31 mouse cellular contexts compared by ENCODE assay signal in genomic region chr9:103274819-103275218, GRCm38 (mm10). TPM values are rescaled to one million over a fixed set of nuclear protein-coding genes. Genes with fewer than 3 reads are reported as not detected.
DNase-seq lines count a peak whose midpoint lies in the region; ATAC-seq and TF ChIP-seq lines count a peak whose summit lies in the region.
"Had no signal": no experiment of that assay in that cellular context is flagged by ENCODE, and none has a peak within 500 bp of the region (broad histone marks: within the 10 kb centered on the region; RNA-seq: fewer than 3 reads in every experiment).

No protein-coding gene starts in this region.

- 67% methylated on average over 8 of the region's 8 CpGs for WGBS in liver, embryonic 14.5 days (ENCODE audit: insufficient replicate concordance)
- WGBS in lung, adult 2 months = 73% methylated on average over 8 of the region's 8 CpGs
- 88% methylated on average over 8 of the region's 8 CpGs for WGBS in kidney, adult 2 months

- peaks cover 43% of the 10 kb centered on the region for H3K36me3 ChIP-seq in liver, embryonic 14.5 days (replicated peaks; ENCODE audit: control insufficient read depth, insufficient read depth, low read depth)
- no peaks in the 10 kb centered on the region for H3K36me3 ChIP-seq in kidney, adult 2 months (ENCODE audit: control insufficient read depth, insufficient read depth, low read length)
- H3K36me3 ChIP-seq: embryonic facial prominence, embryonic 13.5 days; forebrain, embryonic 10.5 days; heart, embryonic 12.5 days; midbrain, embryonic 13.5 days had no signal

- H3K9ac ChIP-seq in liver, embryonic 14.5 days (replicated peaks) = no peak overlapping the region
- H3K9ac ChIP-seq: embryonic facial prominence, embryonic 13.5 days; forebrain, postnatal 0 days; heart, embryonic 12.5 days; hindbrain, embryonic 14.5 days; midbrain, embryonic 13.5 days had no signal

- H3K27ac ChIP-seq in liver, embryonic 14.5 days = no peak overlapping the region
- H3K27ac ChIP-seq in kidney, adult 2 months (ENCODE audit: insufficient read depth, low read depth, low read length) = no peak overlapping the region
- H3K27ac ChIP-seq: embryonic facial prominence, embryonic 13.5 days; forebrain, embryonic 10.5 days; hindbrain, embryonic 14.5 days; macrophage; midbrain, embryonic 13.5 days had no signal

- H3K4me2 ChIP-seq in liver, embryonic 14.5 days (ENCODE audit: low read depth) = no peak overlapping the region
- H3K4me2 ChIP-seq: embryonic facial prominence, embryonic 13.5 days; heart, embryonic 12.5 days; hindbrain, embryonic 14.5 days; midbrain, embryonic 13.5 days had no signal

- no peaks in the 10 kb centered on the region for H3K27me3 ChIP-seq in liver, embryonic 14.5 days (ENCODE audit: control insufficient read depth, insufficient read depth, low read length)
- no peaks in the 10 kb centered on the region for H3K27me3 ChIP-seq in kidney, adult 2 months (replicated peaks; ENCODE audit: control insufficient read depth, insufficient read depth, low read length)
- H3K27me3 ChIP-seq: embryonic facial prominence, embryonic 13.5 days; heart, embryonic 12.5 days; midbrain, embryonic 13.5 days had no signal

- peak; percentile 19 for DNase-seq in adrenal gland, adult 2 months
- DNase-seq in adrenal gland, adult 8-10 months = no peak
- peak; percentile 48 for DNase-seq in liver
- DNase-seq in liver, embryonic 14.5 days (ENCODE audit: low read depth in 3 of 3, low spot score in 3 of 3) = no peak
- DNase-seq in yolk sac, embryonic 10.5 days (ENCODE audit: low spot score) = peak; percentile 72
- no peak for DNase-seq in lung, adult 2 months
- DNase-seq in kidney, adult 2 months = no peak
- DNase-seq: cerebellum, adult 9-11 months; embryo, embryonic 11 days; forebrain, postnatal 0 days; gastrocnemius, postnatal 14 days; kidney, postnatal 14 days; layer of hippocampus, adult 9-11 months; lung, adult 18-20 months; lung, postnatal 10 days; retina, postnatal 1 day; right cerebral cortex, postnatal 14 days had no signal

- peaks cover 16% of the 10 kb centered on the region in 2 experiments for H3K4me1 ChIP-seq in liver, embryonic 14.5 days (replicated peaks; ENCODE audit: control insufficient read depth in 2 of 2, insufficient read depth in 2 of 2, low read length in 1 of 2)
- H3K4me1 ChIP-seq in lung, adult 2 months (ENCODE audit: control insufficient read depth, insufficient read depth, low read length) = no peaks in the 10 kb centered on the region
- H3K4me1 ChIP-seq in kidney, adult 2 months (ENCODE audit: control insufficient read depth, insufficient read depth, low read length) = no peaks in the 10 kb centered on the region
- H3K4me1 ChIP-seq: embryonic facial prominence, embryonic 13.5 days; heart, embryonic 12.5 days; midbrain, embryonic 13.5 days had no signal

- no peak for TF ChIP-seq EP300 in liver, embryonic 14.5 days (IDR thresholded peaks at IDR 0.05; ENCODE audit: low read depth)

- no peak for TF ChIP-seq CTCF in liver, embryonic 14.5 days (IDR thresholded peaks at IDR 0.05; ENCODE audit: low read depth)
- TF ChIP-seq CTCF in lung, adult 2 months (IDR thresholded peaks at IDR 0.05; ENCODE audit: insufficient read depth, low read length) = no peak
- TF ChIP-seq CTCF in kidney, adult 2 months (conservative IDR thresholded peaks at IDR 0.05; ENCODE audit: insufficient read depth, insufficient read length, low read depth, low read length) = no peak

- H3K9me3 ChIP-seq in liver, embryonic 14.5 days (ENCODE audit: control insufficient read depth, low read length) = no peaks in the 10 kb centered on the region
- H3K9me3 ChIP-seq: embryonic facial prominence, embryonic 13.5 days; forebrain, embryonic 10.5 days; heart, embryonic 12.5 days; midbrain, embryonic 13.5 days had no signal

- no peak overlapping the region for H3K4me3 ChIP-seq in liver, embryonic 14.5 days (ENCODE audit: insufficient read depth in 1 of 2, low read depth in 2 of 2, low read length in 2 of 2)
- H3K4me3 ChIP-seq in lung, adult 2 months (replicated peaks; ENCODE audit: extremely low read depth, low read depth, low read length) = no peak overlapping the region
- no peak overlapping the region for H3K4me3 ChIP-seq in kidney, adult 2 months (ENCODE audit: insufficient read depth, low read depth, low read length)
- H3K4me3 ChIP-seq: embryonic facial prominence, embryonic 13.5 days; forebrain, embryonic 10.5 days; heart, embryonic 12.5 days; midbrain, embryonic 13.5 days had no signal

- peak; percentile 25; the same call in 1 of the 2 replicates for ATAC-seq in liver, embryonic 14.5 days (ENCODE audit: insufficient read depth)
- ATAC-seq: forebrain, postnatal 0 days; intestine, postnatal 0 days; midbrain, embryonic 13.5 days; Patski had no signal

- no peak for TF ChIP-seq POLR2A in lung, adult 2 months (IDR thresholded peaks at IDR 0.05; ENCODE audit: borderline replicate concordance, extremely low read depth, low read depth, low read length)
- no peak for TF ChIP-seq POLR2A in kidney, adult 2 months (IDR thresholded peaks at IDR 0.05; ENCODE audit: low read depth, low read length)

RNA-seq across cellular contexts. Expression of gene 1300017J02Rik, which starts 30.1 kb away (rescaled TPM):
- total RNA-seq in adrenal gland, adult 2 months (2021) = 1 to 10 TPM in 1 of 2 experiments, not detected in 1; 1.5 TPM
- polyA plus RNA-seq in adrenal gland, adult 2 months (2012; rRNA removed) = 0.24 TPM in 1 of 2 replicates, not detected in the other
- 1 to 10 TPM in 2 of 4 experiments, under 1 TPM in 1, not detected in 1; 0.56 to 1.6 (median 1.3) TPM for total RNA-seq in adrenal gland, adult 8-10 months (2022)
- polyA plus RNA-seq in liver, embryonic 14.5 days (2012; rRNA removed) = 32.4 and 42.2 TPM in 2 replicates
- 43.0 and 43.4 TPM in 2 replicates for polyA plus RNA-seq in liver, embryonic 14.5 days (2014; fragmentation: Nextera tagmentation; extraction: Ambion mirVana)
- 0.07 and 0.26 TPM in 2 replicates for polyA plus RNA-seq in lung, adult 2 months (2012; rRNA removed)
- polyA plus RNA-seq in kidney, adult 2 months (2012; rRNA removed) = 0.05 and 0.08 TPM in 2 replicates
- total RNA-seq: granulocyte monocyte progenitor cell, adult 5-6 weeks had no signal
- polyA plus RNA-seq: macrophage; stomach, embryonic 14.5 days had no signal

RNA-seq across cellular contexts. Expression of gene Topbp1, which starts 30.2 kb away (rescaled TPM):
- total RNA-seq in adrenal gland, adult 2 months (2021) = 10 to 100 TPM; 23.2 to 28.9 TPM
- polyA plus RNA-seq in adrenal gland, adult 2 months (2012; rRNA removed) = 5.5 and 8.6 TPM in 2 replicates
- 10 to 100 TPM; 27.8 to 31.7 (median 29.8) TPM for total RNA-seq in adrenal gland, adult 8-10 months (2022)
- polyA plus RNA-seq in liver, embryonic 14.5 days (2012; rRNA removed) = 25.9 and 43.3 TPM in 2 replicates
- 36.4 and 42.5 TPM in 2 replicates for polyA plus RNA-seq in liver, embryonic 14.5 days (2014; fragmentation: Nextera tagmentation; extraction: Ambion mirVana)
- 7.0 and 8.0 TPM in 2 replicates for polyA plus RNA-seq in lung, adult 2 months (2012; rRNA removed)
- 4.4 and 4.7 TPM in 2 replicates for polyA plus RNA-seq in kidney, adult 2 months (2012; rRNA removed)

RNA-seq across cellular contexts. Expression of gene Trf, which starts 44.6 kb away (rescaled TPM):
- total RNA-seq in adrenal gland, adult 2 months (2021) = 100 to 1,000 TPM; 241 to 278 TPM
- 430 and 1,156 TPM in 2 replicates for polyA plus RNA-seq in adrenal gland, adult 2 months (2012; rRNA removed)
- 100 to 1,000 TPM; 104 to 194 (median 130) TPM for total RNA-seq in adrenal gland, adult 8-10 months (2022)
- 1,880 and 2,444 TPM in 2 replicates for polyA plus RNA-seq in liver, embryonic 14.5 days (2012; rRNA removed)
- polyA plus RNA-seq in liver, embryonic 14.5 days (2014; fragmentation: Nextera tagmentation; extraction: Ambion mirVana) = 4,893 and 4,971 TPM in 2 replicates
- polyA plus RNA-seq in lung, adult 2 months (2012; rRNA removed) = 569 and 855 TPM in 2 replicates
- 147 TPM in 2 replicates for polyA plus RNA-seq in kidney, adult 2 months (2012; rRNA removed)
- total RNA-seq: MEL had no signal
- polyA plus RNA-seq: Patski had no signal

RNA-seq across cellular contexts. Expression of gene Gm20425, which starts 44.7 kb away (rescaled TPM):
- total RNA-seq in adrenal gland, adult 2 months (2021) = 10 to 100 TPM; 13.3 to 20.2 TPM
- 0.06 TPM in 1 of 2 replicates, not detected in the other for polyA plus RNA-seq in adrenal gland, adult 2 months (2012; rRNA removed)
- 10 to 100 TPM; 14.1 to 20.5 (median 17.7) TPM for total RNA-seq in adrenal gland, adult 8-10 months (2022)
- polyA plus RNA-seq in liver, embryonic 14.5 days (2012; rRNA removed) = 0.16 and 0.27 TPM in 2 replicates
- polyA plus RNA-seq in liver, embryonic 14.5 days (2014; fragmentation: Nextera tagmentation; extraction: Ambion mirVana) = 1.7 and 4.2 TPM in 2 replicates
- polyA plus RNA-seq in lung, adult 2 months (2012; rRNA removed) = 0.08 and 0.27 TPM in 2 replicates
- polyA plus RNA-seq in kidney, adult 2 months (2012; rRNA removed) = not detected in 2 replicates
- total RNA-seq: forebrain, postnatal 0 days; hematopoietic stem cell, adult 5-6 weeks; megakaryocyte-erythroid progenitor cell, adult 5-6 weeks; MEL had no signal
- polyA plus RNA-seq: forebrain, embryonic 10.5 days; limb, embryonic 11.5 days; midbrain, embryonic 13.5 days; Patski; stomach, embryonic 14.5 days had no signal

Comparison
In these comparisons a context has a peak if more than half of its experiments do, and no peak if none do; other contexts are left out.
1. DNase-seq: peak in adrenal gland, adult 2 months (single experiment), liver (single experiment) and yolk sac, embryonic 10.5 days (single experiment); none in adrenal gland, adult 8-10 months (single experiment), liver, embryonic 14.5 days (0 of 3), lung, adult 2 months (single experiment) and kidney, adult 2 months (single experiment).
2. RNA of gene 1300017J02Rik, which starts 30.1 kb away (polyA plus RNA-seq): 32.4 to 43.4 TPM in liver, embryonic 14.5 days; 0.07 to 0.26 TPM in lung, adult 2 months, 0.24 TPM in adrenal gland, adult 2 months and 0.05 to 0.08 TPM in kidney, adult 2 months; every median in the first group is over 10 times any median in the second.